Mouse (Mus musculus) fat pad, adult 2 months (tissue): ENCODE data around the gene Ppp1r9a.
A peak's percentile ranks its signal among the peaks of the same experiment; 100 is the strongest.

Experiments used
- DNase-seq: peaks from one replicate; pipeline ENCODE4 v3.0.0-alpha.2; 2011; ENCODE audit warnings: low read depth, low spot score; ENCODE audit errors: extremely low read depth

Ppp1r9a gene

GRCm38 (mm10) chr6:4953028-4953719 lies 50.5 kb downstream of the Ppp1r9a start:
- no peak for DNase-seq

GRCm38 (mm10) chr6:4956651-4957050 lies 53.9 kb downstream of the Ppp1r9a start:
- no peak for DNase-seq

GRCm38 (mm10) chr6:4962197-4962596 lies 59.5 kb downstream of the Ppp1r9a start:
- no peak for DNase-seq

- no peak for DNase-seq
Measured at GRCm38 (mm10) chr6:4963049-4963448, 60.3 kb downstream of the Ppp1r9a start.

GRCm38 (mm10) chr6:4967236-4967635 lies 64.5 kb downstream of the Ppp1r9a start:
- no peak for DNase-seq

GRCm38 (mm10) chr6:4971229-4971628 lies 68.5 kb downstream of the Ppp1r9a start:
- DNase-seq: no peak

GRCm38 (mm10) chr6:4972808-4973207 lies 70.1 kb downstream of the Ppp1r9a start:
- peak; percentile 59 for DNase-seq

GRCm38 (mm10) chr6:4973337-4973736 lies 70.6 kb downstream of the Ppp1r9a start:
- DNase-seq: peak; percentile 88

- DNase-seq: no peak
Measured at GRCm38 (mm10) chr6:4977515-4977914, 74.8 kb downstream of the Ppp1r9a start.

- DNase-seq: no peak
Measured at GRCm38 (mm10) chr6:4978249-4978648, 75.5 kb downstream of the Ppp1r9a start.

- DNase-seq: no peak
Measured at GRCm38 (mm10) chr6:4978897-4979296, 76.2 kb downstream of the Ppp1r9a start.

- DNase-seq: no peak
Measured at GRCm38 (mm10) chr6:4980113-4980512, 77.4 kb downstream of the Ppp1r9a start.

- no peak for DNase-seq
Measured at GRCm38 (mm10) chr6:4982686-4983162, 80.0 kb downstream of the Ppp1r9a start.

- no peak for DNase-seq
Measured at GRCm38 (mm10) chr6:4985668-4986067, 83.0 kb downstream of the Ppp1r9a start.

- no peak for DNase-seq
Measured at GRCm38 (mm10) chr6:4987084-4987483, 84.4 kb downstream of the Ppp1r9a start.

- no peak for DNase-seq
Measured at GRCm38 (mm10) chr6:4988688-4989087, 86.0 kb downstream of the Ppp1r9a start.

- no peak for DNase-seq
Measured at GRCm38 (mm10) chr6:4992308-4992707, 89.6 kb downstream of the Ppp1r9a start.

- DNase-seq: no peak
Measured at GRCm38 (mm10) chr6:4993600-4994160, 91.0 kb downstream of the Ppp1r9a start.

- no peak for DNase-seq
Measured at GRCm38 (mm10) chr6:4994161-4994919, 91.6 kb downstream of the Ppp1r9a start.

- DNase-seq: no peak
Measured at GRCm38 (mm10) chr6:4997599-4997998, 94.9 kb downstream of the Ppp1r9a start.

- DNase-seq: no peak
Measured at GRCm38 (mm10) chr6:4998929-4999328, 96.2 kb downstream of the Ppp1r9a start.

GRCm38 (mm10) chr6:5000788-5001187 lies 98.1 kb downstream of the Ppp1r9a start:
- DNase-seq: no peak
